Mouse (Mus musculus) heart, embryonic 15.5 days (tissue): ENCODE data around the gene Nxn. TPM values are rescaled to one million over a fixed set of nuclear protein-coding genes. Genes with fewer than 3 reads are reported as not detected.

ENCODE experiments used
- ATAC-seq: fragments of 200-750 bp; cut with Nextera tagmentation; replicated peaks from 2 replicates; pipeline ENCODE4 v1.8.0; 2017; ENCODE audit warnings: low read depth, moderate TSS enrichment; ENCODE audit not compliant: insufficient number of reproducible peaks, insufficient read depth, low FRiP score
- H3K27ac ChIP-seq: fragments of 300-500 bp; sonication (generic); 2 replicates; pipeline ENCODE4 v1.5.1; 2015; ENCODE audit warnings: mild to moderate bottlenecking, inconsistent platforms
- H3K27me3 ChIP-seq: fragments of 300-500 bp; sonication (generic); 2 replicates; pipeline ENCODE4 v1.6.1; 2015; ENCODE audit warnings: inconsistent platforms
- H3K36me3 ChIP-seq: fragments of 300-500 bp; sonication (generic); 2 replicates; pipeline ENCODE4 v1.6.1; 2015; ENCODE audit warnings: mild to moderate bottlenecking, inconsistent platforms
- H3K4me1 ChIP-seq: fragments of 300-500 bp; sonication (generic); replicated peaks from 2 replicates; pipeline ENCODE4 v1.6.1; 2015; ENCODE audit warnings: inconsistent platforms
- H3K4me2 ChIP-seq: fragments of 300-500 bp; sonication (generic); 2 replicates; pipeline ENCODE4 v1.6.1; 2015; ENCODE audit warnings: inconsistent platforms, mild to moderate bottlenecking, moderate library complexity
- H3K4me3 ChIP-seq: fragments of 300-500 bp; sonication (generic); 2 replicates; pipeline ENCODE4 v1.5.1; 2015; ENCODE audit warnings: mild to moderate bottlenecking, inconsistent platforms
- H3K9ac ChIP-seq: fragments of 300-500 bp; sonication (generic); 2 replicates; pipeline ENCODE4 v1.6.1; 2015; ENCODE audit warnings: mild to moderate bottlenecking, inconsistent platforms
- H3K9me3 ChIP-seq: fragments of 300-500 bp; sonication (generic); replicated peaks from 2 replicates; pipeline ENCODE4 v1.6.1; 2016; ENCODE audit warnings: inconsistent platforms
- WGBS: fragments of 180-500 bp; shearing (Covaris S2); methylation state at CpG from one replicate; pipeline ENCODE4 v1.1.7; 2015; ENCODE audit warnings: mixed read lengths; 5-methylcytosine and 5-hydroxymethylcytosine counted together
- polyA plus RNA-seq: library from polyadenylated mRNA; unstranded; fragments of >200 nt; fragmentation: Nextera tagmentation; extraction: Ambion mirVana; gene quantifications from 2 replicates; pipeline ENCODE4 v1.2.1, GENCODE M21; 2015

The Nxn gene
- polyA plus RNA-seq, 1 experiment from 2014 or later = 18.6 TPM

DNA sequence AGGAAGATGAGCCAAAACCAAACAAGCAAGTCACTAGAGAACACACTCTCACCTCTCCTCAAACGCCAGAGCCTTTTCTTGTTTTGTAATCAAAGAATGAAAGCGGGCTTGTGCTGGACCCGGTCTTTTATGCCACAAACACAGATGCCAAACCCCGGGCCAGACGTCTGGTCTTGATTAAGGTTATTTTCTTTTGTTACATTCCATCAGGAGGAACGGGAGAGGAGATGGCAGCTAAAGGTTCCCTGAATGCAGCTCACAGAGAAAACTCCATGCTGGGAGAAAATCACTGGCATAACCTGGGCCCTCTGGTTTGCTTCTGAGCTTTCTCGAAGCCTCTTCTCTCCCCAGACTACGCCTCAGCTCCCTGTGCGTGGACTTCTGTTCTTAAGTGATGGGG is 55.9 kb downstream of the Nxn start:
- H3K36me3 ChIP-seq = no peaks in the 10 kb centered on the region
- H3K27me3 ChIP-seq = no peaks in the 10 kb centered on the region
- H3K4me1 ChIP-seq = peaks cover 18% of the 10 kb centered on the region
- 43% methylated on average over 9 of the region's 9 CpGs for WGBS
- H3K9me3 ChIP-seq = no peaks in the 10 kb centered on the region
- H3K4me2 ChIP-seq = no peak overlapping the region
- 0 out of 2 replicates have a peak overlapping the region, but pooled peaks have one; percentile 4 for H3K27ac ChIP-seq
- no peak for ATAC-seq
- no peak overlapping the region for H3K9ac ChIP-seq
- no peak overlapping the region for H3K4me3 ChIP-seq

DNA sequence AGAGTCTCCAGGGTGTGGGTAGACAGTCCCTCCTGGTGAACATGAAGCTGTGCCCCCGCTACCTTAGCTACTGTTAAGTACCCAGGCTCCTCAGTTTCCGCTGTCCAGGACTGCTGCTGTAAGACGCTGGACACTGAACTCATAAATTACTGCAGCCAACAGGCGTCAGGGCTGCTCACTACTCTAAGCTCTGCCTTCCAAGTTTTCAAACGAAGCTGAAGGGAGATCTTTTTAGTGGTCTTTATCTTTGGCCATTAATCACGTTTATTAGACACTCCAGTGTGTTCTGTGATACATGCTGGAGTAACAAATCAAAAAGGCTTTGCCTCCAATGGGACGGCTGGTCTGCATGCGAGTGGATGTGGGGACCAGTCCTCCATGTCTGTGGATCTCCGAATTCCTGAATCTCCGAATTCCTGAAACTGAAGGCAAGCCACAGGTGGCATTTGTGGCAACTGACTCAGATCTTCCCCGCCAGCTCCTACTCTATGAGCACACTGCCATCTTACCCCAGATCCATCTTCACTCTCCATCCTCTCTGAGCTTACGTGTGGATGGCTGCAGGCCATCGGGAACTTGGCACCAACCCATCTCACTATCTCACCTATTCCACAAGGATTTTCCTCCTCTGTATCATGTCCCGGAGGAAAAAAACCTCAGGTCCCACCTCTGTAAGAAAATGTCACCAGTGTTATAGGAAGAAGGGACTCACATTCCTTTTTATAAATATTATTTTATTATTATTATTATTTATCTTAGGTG is 56.9 kb downstream of the Nxn start:
- H3K9me3 ChIP-seq = no peaks in the 10 kb centered on the region
- H3K4me2 ChIP-seq = no peak overlapping the region
- WGBS = 64% methylated on average over 14 of the region's 14 CpGs
- no peak overlapping the region for H3K9ac ChIP-seq
- peaks cover 21% of the 10 kb centered on the region for H3K4me1 ChIP-seq
- no peaks in the 10 kb centered on the region for H3K27me3 ChIP-seq
- no peak overlapping the region for H3K27ac ChIP-seq
- no peaks in the 10 kb centered on the region for H3K36me3 ChIP-seq
- H3K4me3 ChIP-seq = no peak overlapping the region
- ATAC-seq = no peak

GRCm38 (mm10) chr11:76341163-76341562 is 57.8 kb downstream of the Nxn start:
- H3K4me1 ChIP-seq = peaks cover 21% of the 10 kb centered on the region

GRCm38 (mm10) chr11:76339830-76340229 is 59.1 kb downstream of the Nxn start:
- no peak overlapping the region for H3K4me2 ChIP-seq
- peaks cover 21% of the 10 kb centered on the region for H3K4me1 ChIP-seq
- no peaks in the 10 kb centered on the region for H3K9me3 ChIP-seq
- ATAC-seq = no peak
- no peaks in the 10 kb centered on the region for H3K36me3 ChIP-seq
- no peak overlapping the region for H3K27ac ChIP-seq
- H3K4me3 ChIP-seq = no peak overlapping the region
- no peaks in the 10 kb centered on the region for H3K27me3 ChIP-seq
- WGBS = 73% methylated on average over 5 of the region's 5 CpGs
- H3K9ac ChIP-seq = no peak overlapping the region

More at GRCm38 (mm10) chr11:76341163-76341562, 57.8 kb downstream of the Nxn start:
- Histone ChIP-seq H3K9ac (no peak overlapping the region), H3K27me3 (no peaks in the 10 kb centered on the region), H3K27ac (no peak overlapping the region), H3K4me2 (0 out of 2 replicates have a peak overlapping the region, but pooled peaks have one; percentile 2), H3K4me3 (no peak overlapping the region), H3K9me3 (no peaks in the 10 kb centered on the region), H3K36me3 (no peaks in the 10 kb centered on the region)
- 56% methylated on average over 14 of the region's 14 CpGs for WGBS
- ATAC-seq = no peak

DNA sequence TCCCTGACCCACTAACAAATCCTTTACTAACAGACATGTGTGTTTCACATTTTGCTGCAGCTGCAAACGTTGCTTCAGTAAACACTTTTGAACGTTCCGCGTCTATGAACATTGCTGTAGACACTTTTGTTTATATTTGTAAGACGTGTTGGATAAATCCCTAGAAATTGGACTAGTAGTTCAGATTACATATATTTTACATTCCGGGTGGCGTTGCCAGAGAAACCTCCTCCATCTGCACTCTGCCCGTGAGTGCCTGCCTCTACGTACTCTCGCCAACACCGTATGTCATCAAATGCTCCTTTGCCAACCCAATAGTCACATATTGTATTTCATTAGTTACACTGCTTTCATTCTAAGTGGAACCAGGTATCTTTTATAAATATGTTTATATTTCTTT is 59.8 kb downstream of the Nxn start:
- no peak overlapping the region for H3K27ac ChIP-seq
- WGBS = 82% methylated on average over 11 of the region's 11 CpGs
- H3K36me3 ChIP-seq = no peaks in the 10 kb centered on the region

DNA sequence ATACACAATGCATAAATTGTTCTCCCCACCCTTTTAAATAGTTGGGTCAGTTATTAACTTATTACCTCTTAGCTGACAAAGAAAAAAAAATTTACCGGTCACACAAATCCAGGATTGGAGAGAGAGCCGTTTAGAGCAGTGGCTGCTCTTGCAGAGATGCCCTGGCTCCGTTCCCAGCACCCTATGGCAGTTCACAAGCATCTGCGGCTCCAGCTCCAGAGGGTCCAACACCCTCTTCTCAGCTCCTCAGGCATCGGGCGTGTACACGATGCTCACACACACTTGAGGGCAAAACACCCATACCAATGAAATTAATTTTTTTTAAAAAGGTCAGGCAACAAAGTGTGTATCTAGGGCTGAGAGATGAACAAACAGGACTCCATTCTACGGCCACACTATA is 60.3 kb downstream of the Nxn start:
- Histone ChIP-seq H3K4me3 (no peak overlapping the region), H3K4me2 (no peak overlapping the region), H3K4me1 (peaks cover 19% of the 10 kb centered on the region), H3K9me3 (no peaks in the 10 kb centered on the region), H3K27me3 (no peaks in the 10 kb centered on the region), H3K9ac (no peak overlapping the region), H3K27ac (no peak overlapping the region), H3K36me3 (no peaks in the 10 kb centered on the region)
- ATAC-seq = no peak
- WGBS = 82% methylated on average over 8 of the region's 8 CpGs

More for the DNA sequence above, 59.8 kb downstream of the Nxn start:
- no peak for ATAC-seq
- Histone ChIP-seq H3K4me2 (no peak overlapping the region), H3K4me1 (peaks cover 21% of the 10 kb centered on the region), H3K27me3 (no peaks in the 10 kb centered on the region), H3K9me3 (no peaks in the 10 kb centered on the region), H3K4me3 (no peak overlapping the region), H3K9ac (no peak overlapping the region)

DNA sequence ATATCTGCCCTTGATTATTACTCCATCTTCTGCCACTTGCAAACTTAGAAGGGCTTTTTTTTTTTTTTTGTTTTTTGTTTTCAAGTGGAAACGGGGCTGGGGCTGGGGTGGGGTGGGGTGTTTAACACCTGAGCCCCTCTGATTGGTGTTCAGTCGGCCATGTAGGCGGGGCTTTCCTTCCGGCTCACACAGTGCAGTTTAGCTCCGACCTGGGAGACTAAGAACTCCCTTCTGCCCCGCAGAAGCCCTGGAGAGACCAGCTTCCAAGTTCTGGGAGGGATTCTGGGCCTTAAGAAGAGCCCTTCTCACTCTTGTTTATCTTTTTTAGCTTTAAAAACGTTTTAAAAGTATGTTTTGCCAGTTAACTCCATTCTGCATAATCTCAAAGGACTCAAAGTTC is 61.2 kb downstream of the Nxn start:
- no peak overlapping the region for H3K27ac ChIP-seq
- H3K4me1 ChIP-seq = peaks cover 12% of the 10 kb centered on the region
- H3K9me3 ChIP-seq = no peaks in the 10 kb centered on the region
- H3K9ac ChIP-seq = 0 out of 2 replicates have a peak overlapping the region, but pooled peaks have one; percentile 36
- no peak overlapping the region for H3K4me3 ChIP-seq
- H3K27me3 ChIP-seq = no peaks in the 10 kb centered on the region
- 11% methylated on average over 7 of the region's 7 CpGs for WGBS
- H3K4me2 ChIP-seq = peak overlapping the region; percentile 38
- no peaks in the 10 kb centered on the region for H3K36me3 ChIP-seq
- no peak for ATAC-seq

GRCm38 (mm10) chr11:76337236-76337635 is 61.7 kb downstream of the Nxn start:
- Histone ChIP-seq H3K9me3 (no peaks in the 10 kb centered on the region), H3K27me3 (no peaks in the 10 kb centered on the region), H3K4me3 (no peak overlapping the region), H3K9ac (no peak overlapping the region), H3K27ac (no peak overlapping the region), H3K36me3 (no peaks in the 10 kb centered on the region), H3K4me2 (no peak overlapping the region), H3K4me1 (peaks cover 16% of the 10 kb centered on the region)
- no peak for ATAC-seq
- WGBS = 82% methylated on average over 9 of the region's 9 CpGs

DNA sequence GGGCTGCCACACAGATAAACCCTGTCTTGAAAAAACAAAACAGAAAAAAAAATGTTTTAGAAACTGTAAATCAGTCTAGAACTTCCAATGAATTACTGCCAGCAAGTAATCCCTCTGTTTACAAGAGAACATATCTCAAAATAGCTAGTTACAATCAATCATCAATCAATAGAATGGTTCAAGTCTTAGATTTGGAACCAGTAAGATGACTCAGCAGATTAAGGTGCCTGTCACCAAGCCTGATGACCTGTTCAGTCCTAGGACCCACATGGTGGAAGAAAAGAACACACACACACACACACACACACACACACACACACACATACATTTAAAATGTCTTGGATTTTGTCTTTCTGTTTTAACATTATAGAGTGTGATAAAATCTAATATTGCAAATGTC is 62.7 kb downstream of the Nxn start:
- H3K36me3 ChIP-seq = no peaks in the 10 kb centered on the region
- no peaks in the 10 kb centered on the region for H3K9me3 ChIP-seq
- no peak for ATAC-seq
- no peak overlapping the region for H3K4me3 ChIP-seq
- no peaks in the 10 kb centered on the region for H3K27me3 ChIP-seq
- H3K4me1 ChIP-seq = peaks cover 12% of the 10 kb centered on the region
- H3K27ac ChIP-seq = no peak overlapping the region
- no peak overlapping the region for H3K4me2 ChIP-seq
- H3K9ac ChIP-seq = no peak overlapping the region

GRCm38 (mm10) chr11:76334966-76335365 is 64.0 kb downstream of the Nxn start:
- H3K27ac ChIP-seq = no peak overlapping the region
- no peak overlapping the region for H3K9ac ChIP-seq
- H3K9me3 ChIP-seq = no peaks in the 10 kb centered on the region
- WGBS = 87% methylated on average over 10 of the region's 10 CpGs
- H3K27me3 ChIP-seq = no peaks in the 10 kb centered on the region
- H3K4me3 ChIP-seq = no peak overlapping the region
- H3K36me3 ChIP-seq = no peaks in the 10 kb centered on the region
- no peak for ATAC-seq
- H3K4me2 ChIP-seq = no peak overlapping the region
- peaks cover 16% of the 10 kb centered on the region for H3K4me1 ChIP-seq

DNA sequence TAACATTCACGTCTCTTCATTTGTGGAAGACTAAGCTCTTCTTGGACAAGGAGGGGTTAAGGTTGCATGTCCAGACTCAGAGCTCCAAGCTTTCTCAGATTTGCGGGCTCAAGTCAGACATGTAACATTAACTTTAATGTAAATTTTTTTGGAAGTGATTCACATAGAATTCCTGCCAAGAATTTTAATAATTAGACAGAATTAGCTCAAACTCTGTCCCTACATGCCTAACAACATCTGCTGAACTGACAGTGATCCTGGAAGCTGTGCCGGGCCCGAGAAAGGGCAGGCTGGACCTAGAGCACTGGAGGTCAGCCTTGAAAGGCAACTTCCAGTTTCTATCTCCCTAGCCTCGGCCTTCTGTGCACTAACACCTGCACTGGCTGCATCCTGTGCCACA is 66.7 kb downstream of the Nxn start:
- Histone ChIP-seq H3K4me3 (no peak overlapping the region), H3K4me2 (no peak overlapping the region), H3K4me1 (peaks cover 33% of the 10 kb centered on the region), H3K36me3 (no peaks in the 10 kb centered on the region), H3K9me3 (no peaks in the 10 kb centered on the region), H3K27ac (peak overlapping the region; percentile 25), H3K9ac (no peak overlapping the region), H3K27me3 (no peaks in the 10 kb centered on the region)
- WGBS = 42% methylated on average over 5 of the region's 5 CpGs
- ATAC-seq = no peak
